Mouse (Mus musculus): ENCODE data around the gene Creg1.

GRCm38 (mm10) chr1:165737451-165737850, 26.1 kb upstream of the Creg1 start:
- no peak for TF ChIP-seq CTCF (IDR thresholded peaks at IDR 0.05; ENCODE audit: extremely low read depth, insufficient read depth, insufficient read length, insufficient replicate concordance)
- TF ChIP-seq POLR2A (IDR thresholded peaks at IDR 0.05; ENCODE audit: low read depth, low read length) = no peak

Measured in spleen, adult 2 months (tissue).